Mouse (Mus musculus): ENCODE results near the gene Ralgapa1. TPM values are rescaled to one million over a fixed set of nuclear protein-coding genes. Genes with fewer than 3 reads are reported as not detected.
"Not testable (repeated sequence)": the region's sequence is repeated elsewhere in the genome, so short reads cannot be mapped to it uniquely, and the experiment has no call there.

Gene Ralgapa1
- total RNA-seq, 1 experiment from 2014 or later, result 53.3 TPM

DNA sequence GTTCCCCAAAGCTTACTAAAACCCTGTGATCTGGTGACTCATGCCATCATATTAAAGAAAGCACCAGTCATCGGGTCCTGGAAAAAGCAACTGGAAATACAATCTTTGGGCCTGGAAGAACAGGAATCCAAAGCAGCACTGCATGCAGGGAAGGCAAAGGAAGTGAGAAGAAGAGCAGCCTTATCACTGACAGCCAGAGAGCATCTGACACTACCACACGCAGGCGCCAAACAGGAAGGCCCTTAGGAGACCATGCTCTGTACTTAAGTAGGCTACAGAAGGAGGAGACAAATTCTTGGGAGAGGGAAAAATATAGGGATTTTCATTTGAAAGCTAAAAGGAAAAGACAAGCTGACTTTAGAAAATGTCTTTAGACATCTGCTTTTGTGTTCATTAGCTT is 216.6 kb downstream of the Ralgapa1 start:
- ATAC-seq (replicated peaks; ENCODE audit: low read depth, poor library complexity, severe bottlenecking), result no peak

DNA sequence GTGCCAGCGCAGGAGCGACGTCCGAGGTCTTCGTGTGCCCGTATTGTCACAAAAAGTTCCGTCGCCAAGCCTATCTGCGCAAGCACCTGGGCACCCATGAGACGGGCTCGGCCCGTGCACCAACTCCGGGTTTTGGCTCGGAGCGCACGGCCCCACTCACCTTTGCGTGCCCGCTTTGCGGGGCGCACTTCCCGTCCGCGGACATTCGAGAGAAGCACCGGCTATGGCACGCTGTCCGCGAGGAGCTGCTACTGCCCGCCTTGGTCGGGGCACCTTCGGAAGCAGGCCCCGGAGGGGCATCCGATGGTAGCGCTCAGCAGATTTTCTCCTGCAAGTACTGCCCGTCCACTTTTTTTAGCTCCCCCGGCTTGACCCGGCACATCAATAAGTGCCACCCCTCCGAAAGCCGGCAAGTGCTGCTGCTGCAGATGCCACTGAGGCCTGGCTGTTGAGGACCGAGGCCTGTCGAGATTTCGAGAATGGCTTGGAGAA is 220.4 kb downstream of the Ralgapa1 start:
- ATAC-seq (replicated peaks; ENCODE audit: low read depth, poor library complexity, severe bottlenecking), result 0 out of 2 replicates have a peak, but pooled peaks have one; percentile 26

DNA sequence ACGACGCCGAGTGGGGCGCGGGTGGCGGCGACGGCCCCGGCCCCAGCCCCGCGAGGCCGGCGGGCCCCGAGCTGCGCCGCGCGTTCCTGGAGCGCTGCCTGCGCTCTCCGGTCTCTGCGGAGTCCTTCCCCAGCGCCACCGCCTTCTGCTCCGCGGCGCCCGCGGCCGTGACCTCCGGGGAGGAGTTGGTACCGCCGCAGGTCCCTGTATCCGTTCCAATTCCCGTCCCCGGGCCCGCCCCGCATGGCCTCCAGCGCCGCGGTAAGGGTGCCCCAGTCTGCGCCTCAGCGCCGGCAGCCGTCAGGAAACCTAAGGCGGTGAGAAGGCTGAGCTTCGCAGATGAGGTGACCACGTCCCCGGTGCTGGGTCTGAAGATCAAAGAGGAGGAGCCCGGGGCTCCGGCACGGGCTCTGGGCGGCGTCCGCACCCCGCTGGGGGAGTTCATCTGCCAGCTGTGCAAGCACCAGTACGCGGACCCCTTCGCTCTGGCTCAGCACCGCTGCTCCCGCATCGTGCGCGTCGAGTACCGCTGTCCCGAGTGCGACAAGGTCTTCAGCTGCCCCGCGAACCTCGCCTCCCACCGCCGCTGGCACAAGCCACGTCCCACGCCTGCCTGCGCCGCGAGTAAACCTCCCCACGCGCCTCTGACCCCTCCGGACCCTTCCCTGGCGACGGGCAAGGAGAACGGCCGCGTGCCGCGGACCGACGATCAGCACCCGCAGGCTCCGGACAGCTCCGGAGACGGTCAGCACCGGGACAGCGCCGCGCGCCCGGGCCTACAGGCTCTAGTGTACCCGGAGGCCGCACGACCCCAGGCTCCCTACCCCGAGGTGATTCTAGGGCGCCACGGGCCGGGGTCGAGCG is 221.1 kb downstream of the Ralgapa1 start:
- ATAC-seq (replicated peaks; ENCODE audit: low read depth, poor library complexity, severe bottlenecking), result peak; percentile 90

DNA sequence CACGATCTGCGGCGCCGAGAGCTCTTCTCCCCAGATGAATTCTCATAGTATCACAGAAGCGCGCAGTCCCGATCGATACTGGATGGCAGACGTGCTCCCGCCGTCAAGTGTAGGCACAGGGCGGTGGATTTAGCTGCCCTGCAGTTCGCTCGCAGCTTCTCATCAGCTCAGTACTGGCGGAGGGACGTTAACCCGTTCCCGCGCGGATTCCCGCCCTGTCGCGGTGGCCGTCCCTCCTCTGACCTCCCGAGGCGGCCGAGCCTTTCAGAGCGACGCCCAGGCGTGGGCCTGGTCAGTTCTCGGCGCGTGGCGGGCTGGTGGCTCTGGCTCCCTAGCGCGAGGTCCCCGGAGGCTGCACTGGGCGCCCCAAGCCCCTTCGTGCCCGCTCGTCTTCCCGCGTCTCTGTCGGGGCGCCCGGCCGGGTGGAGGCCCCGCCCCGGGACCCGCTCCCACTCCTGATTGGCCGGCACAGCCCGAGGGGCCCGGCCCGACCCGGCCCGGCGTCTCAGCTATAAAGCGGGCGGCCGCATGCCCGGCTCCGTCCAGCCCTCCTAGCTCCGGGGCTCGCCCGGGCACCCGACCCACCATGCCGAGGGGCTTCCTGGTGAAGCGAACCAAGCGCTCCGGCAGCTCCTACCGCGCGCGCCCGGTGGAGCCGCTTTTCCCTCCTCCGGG is 221.9 kb downstream of the Ralgapa1 start, which contains the start of gene Insm2:
Insm2 (plus strand) TSS at position 541 of the 675 bp plus-strand sequence.
- 0 out of 2 replicates have a peak, but pooled peaks have one; percentile 1 for ATAC-seq (replicated peaks; ENCODE audit: low read depth, poor library complexity, severe bottlenecking)

DNA sequence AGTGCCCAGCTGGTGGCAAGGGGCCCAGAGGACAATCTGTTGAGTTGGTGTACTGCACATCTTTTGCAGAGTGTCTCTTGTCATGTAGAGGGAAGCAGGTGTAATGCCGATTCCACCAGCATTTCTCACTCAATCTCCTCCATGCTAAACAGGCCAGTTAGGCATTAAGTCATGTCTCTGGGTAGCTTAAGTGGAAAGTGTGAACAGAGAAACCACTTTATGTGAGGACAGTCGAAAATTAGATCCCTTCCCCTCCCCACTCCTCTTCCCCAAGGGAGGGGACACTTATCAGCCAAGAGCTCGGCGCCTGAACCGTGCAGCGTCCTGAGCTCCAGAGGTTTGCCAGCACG is 222.5 kb downstream of the Ralgapa1 start:
- ATAC-seq (replicated peaks; ENCODE audit: low read depth, poor library complexity, severe bottlenecking), result no peak

DNA sequence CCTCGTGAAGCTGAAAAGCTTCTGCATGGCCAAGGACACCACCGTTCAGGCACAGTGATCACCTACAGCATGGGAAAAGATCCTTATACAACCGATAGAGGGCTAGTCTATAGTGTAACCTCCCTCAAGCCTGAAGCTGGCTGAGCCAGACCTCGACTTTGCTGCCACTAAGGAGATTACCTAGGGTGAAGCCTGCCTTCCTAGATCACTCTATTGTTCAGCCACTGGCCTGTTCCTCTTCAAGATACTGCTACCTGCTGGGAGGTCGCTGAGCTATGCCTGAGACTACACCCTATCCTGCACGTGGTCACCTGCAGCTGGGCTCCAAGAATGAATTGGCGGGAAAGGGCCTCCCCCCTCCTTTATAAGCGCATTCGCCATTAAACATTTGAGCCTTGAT is 234.0 kb downstream of the Ralgapa1 start:
- not testable (repeated sequence) for ATAC-seq (replicated peaks; ENCODE audit: low read depth, poor library complexity, severe bottlenecking)

DNA sequence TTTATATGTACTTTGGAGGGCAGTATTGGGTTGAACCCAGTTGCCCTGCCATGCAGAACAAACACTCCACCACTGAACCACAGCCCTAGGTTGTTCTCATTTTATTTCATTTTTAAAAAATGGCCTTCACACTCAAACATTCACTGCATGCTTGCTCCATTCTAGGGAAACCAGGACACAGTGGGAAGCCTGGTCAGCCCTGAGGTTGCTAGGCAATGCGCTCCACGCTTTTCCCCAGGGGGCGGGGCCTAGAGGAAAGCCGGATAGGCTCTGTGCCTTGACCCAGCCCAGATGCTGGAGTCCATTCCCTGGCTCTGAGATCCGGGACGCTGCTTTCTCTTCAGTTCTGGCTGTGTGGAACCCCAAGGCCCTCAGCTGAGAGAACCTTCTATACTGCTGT is 247.2 kb downstream of the Ralgapa1 start:
- no peak for ATAC-seq (replicated peaks; ENCODE audit: low read depth, poor library complexity, severe bottlenecking)

DNA sequence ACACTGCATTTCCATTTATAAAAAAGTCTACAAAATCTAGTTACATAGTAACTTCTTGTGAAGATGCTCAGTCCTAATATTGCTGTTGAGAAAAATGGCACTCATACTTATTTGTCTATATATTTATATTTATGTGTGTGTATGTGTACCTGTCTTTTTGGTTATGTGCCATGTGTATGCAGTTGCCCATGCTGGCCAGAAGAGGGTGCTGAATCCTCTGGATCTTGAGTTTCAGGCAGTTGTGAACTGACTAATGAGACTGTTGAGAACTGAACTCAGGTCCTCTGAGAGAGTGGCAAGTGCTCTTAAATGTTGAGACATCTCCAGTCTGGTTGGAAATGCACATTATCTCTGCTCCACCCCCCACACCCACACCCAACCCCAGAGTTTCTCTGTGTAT is 247.9 kb downstream of the Ralgapa1 start:
- ATAC-seq (replicated peaks; ENCODE audit: low read depth, poor library complexity, severe bottlenecking), result no peak

DNA sequence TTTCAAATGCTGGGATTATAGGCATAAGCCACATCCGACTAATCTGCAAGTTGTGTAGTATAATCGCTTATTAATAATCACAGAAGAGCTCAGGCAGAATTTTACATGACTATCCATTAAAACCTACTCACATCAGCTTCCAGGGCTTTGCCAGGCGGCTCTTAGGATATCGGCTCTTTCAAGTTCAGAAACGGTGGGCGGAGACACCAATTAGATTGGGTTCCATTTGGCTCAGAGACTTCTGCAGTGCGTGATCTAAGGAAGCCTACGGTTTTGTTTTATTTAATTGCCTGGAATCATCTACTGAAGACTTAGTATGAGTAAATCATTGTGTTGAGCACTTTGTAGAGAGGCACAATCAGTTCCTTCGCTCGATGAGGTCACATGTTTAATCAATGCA is 249.3 kb downstream of the Ralgapa1 start:
- no peak for ATAC-seq (replicated peaks; ENCODE audit: low read depth, poor library complexity, severe bottlenecking)

DNA sequence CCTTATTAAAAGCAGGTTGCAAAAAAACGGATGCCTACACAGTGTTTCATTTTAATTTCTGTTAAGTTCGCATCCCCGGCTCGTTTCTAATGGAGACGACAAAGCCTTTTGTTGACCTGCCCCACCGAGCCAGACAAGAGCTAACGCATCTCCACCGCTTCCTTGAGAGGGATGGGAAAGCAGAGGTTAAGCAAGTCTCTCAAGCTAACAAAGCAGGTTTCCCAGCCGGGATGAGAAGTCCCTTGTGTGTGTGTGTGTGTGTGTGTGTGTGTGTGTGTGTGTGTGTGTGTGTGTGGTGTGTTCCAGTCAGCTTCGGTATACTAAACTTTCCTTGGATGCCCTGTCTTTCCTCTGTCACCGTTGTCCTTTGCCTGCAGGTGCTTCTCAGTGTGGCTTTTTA is 249.8 kb downstream of the Ralgapa1 start:
- ATAC-seq (replicated peaks; ENCODE audit: low read depth, poor library complexity, severe bottlenecking), result no peak

DNA sequence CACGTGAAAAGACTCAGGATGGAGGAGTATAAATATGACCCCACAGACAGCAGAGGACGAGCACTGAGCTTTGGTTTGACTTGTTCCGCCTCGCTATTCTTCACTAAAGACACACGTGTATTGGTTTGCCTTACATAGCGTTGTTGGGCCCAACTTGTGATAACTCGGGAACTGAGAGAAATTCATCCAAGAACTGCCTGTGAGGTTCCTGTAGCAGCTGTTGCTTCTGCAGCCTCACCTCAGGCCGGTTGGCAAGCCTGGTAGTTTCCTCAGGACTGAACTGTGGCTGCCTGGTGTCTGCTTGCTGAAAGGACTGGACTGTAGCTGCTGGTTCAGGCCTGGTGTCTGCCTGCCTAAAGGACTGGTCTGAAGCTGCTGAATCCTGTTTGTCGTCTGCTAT is 250.3 kb downstream of the Ralgapa1 start:
- no peak for ATAC-seq (replicated peaks; ENCODE audit: low read depth, poor library complexity, severe bottlenecking)

DNA sequence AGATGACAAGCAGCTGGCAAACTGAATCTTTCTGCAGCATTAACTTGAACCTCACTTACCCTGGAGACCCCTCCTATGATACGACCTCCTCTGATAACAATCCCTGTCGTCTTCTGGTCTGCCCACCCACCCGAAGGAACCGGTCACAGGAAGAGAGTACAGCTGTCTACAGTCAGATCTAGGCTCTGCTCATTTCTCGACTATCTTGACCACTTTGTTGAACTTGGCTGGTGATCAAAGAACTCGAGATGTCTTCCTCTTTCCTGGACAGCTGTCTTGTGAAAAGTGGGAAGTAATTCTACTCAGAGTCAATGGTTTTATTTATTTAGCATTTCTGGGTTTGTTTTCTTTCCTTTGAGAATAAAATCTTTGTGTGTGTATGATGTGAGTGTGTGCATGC is 251.3 kb downstream of the Ralgapa1 start:
- peak; percentile 56; the same call in 1 of the 2 replicates for ATAC-seq (replicated peaks; ENCODE audit: low read depth, poor library complexity, severe bottlenecking)

DNA sequence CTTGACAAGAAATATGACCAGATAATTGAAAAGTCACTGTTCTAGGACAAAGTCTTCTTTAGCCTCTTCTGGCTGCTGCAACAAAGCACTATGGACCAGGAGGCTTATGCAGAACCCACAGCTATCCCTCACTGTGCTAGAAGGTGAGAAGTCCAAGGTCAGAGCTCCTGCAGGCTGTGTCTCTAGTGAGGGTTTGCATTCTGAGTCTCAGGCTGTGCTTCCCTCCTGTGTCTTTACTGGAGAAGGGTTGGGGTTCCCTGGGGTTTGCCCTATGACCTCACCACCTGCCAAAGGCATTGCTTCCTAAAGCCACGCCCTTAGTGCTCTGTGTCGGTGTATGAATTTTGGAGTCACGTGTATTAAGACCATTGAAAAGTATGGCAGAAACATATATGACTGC is 252.5 kb downstream of the Ralgapa1 start:
- ATAC-seq (replicated peaks; ENCODE audit: low read depth, poor library complexity, severe bottlenecking), result no peak

DNA sequence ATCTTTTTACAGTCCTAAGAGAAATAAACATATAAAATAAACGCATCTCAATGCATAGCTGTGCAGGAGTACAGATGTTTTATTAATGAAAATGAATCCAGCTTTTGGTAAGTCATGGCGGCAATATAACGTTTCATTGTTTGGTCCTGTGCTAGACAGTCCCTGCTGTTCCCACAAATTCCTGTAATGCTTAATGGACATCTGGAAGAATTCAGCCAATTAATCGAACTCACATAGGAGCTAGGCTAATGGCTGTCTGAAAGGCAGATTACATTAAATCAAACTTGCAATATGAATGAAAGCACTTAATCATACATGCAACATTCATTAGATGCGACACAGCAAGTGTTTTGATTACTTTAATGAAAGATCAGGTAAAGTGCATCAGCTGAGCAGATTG is 254.1 kb downstream of the Ralgapa1 start:
- ATAC-seq (replicated peaks; ENCODE audit: low read depth, poor library complexity, severe bottlenecking), result no peak

DNA sequence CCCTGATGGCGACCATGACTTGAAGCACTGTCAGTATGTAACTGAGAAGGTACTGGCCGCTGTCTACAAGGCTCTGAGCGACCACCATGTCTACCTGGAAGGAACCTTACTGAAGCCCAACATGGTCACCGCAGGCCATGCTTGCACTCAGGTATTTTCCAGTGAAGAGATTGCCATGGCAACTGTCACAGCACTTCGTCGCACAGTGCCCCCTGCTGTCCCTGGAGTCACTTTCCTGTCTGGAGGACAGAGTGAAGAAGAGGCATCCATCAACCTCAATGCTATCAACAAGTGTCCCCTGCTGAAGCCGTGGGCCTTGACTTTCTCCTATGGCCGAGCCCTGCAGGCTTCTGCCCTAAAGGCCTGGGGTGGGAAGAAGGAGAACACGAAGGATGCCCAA is 255.1 kb downstream of the Ralgapa1 start:
- ATAC-seq (replicated peaks; ENCODE audit: low read depth, poor library complexity, severe bottlenecking), result no peak

DNA sequence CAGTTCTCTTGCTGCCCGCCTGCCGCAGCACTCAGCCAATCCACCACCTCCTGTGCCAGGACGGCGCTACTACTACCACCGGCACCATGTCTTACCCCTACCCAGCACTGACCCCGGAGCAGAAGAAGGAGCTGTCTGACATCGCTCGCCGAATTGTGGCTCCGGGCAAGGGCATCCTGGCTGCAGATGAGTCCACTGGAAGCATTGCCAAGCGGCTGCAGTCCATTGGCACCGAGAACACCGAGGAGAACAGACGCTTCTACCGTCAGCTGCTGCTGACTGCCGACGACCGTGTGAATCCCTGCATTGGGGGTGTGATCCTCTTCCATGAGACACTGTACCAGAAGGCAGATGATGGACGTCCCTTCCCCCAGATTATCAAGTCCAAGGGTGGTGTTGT is 255.8 kb downstream of the Ralgapa1 start, which contains the start of gene Aldoart2:
Aldoart2 (plus strand) TSS at position 34 of the 400 bp plus-strand sequence.
- ATAC-seq (replicated peaks; ENCODE audit: low read depth, poor library complexity, severe bottlenecking), result no peak

DNA sequence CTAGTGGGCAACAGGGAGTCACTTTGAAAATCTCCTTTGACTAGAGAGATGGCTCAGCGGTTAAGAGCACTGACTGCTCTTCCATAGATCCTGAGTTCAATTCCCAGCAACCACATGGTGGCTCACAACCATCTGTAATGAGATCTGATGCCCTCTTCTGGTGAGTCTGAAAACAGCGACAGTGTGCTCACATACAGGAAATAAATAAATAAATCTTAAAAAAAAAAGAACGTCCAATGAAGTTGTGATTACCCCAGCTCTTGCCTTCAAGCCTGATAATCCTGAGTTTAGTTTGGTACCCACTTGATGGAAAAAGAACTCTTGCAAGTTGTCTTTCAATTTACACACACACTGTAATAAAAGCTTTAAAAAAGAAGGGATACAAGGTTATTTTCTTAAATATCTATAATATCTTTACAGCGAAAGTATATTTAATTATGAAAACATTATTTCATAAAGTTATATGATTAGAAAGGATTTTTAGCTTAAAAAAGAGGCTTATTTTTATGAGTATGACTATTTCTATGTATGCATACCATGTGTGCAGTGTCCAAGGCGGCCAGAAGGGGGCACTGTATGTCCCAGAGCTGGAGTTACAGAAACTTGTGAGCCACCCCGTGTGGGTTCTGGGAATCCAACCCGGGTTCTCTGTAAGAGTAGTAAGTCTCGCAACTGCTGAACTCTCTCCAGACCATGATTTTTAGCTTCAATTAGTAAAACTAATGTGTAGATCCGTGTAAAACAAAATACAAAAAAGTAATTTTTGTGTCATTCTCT is 256.6 kb downstream of the Ralgapa1 start:
- no peak for ATAC-seq (replicated peaks; ENCODE audit: low read depth, poor library complexity, severe bottlenecking)

DNA sequence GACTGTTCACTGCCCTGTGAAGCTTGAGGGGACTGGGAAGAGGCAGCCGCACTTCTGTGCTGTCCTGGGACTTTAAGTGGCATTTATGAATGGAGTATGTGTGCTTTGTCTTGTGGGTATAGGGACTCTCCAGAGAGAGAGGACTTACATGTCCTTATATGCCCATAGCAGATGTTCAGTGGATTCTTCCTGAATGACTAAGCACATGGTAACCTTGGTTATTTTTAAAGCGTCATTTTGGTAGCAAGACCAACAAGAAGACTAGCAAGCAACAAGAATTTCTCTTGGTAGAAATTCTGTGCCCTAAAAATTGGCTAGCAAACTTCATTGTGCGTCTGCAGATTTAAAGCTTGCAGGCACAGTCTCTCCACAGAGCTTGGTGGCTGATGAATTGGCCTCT is 257.2 kb downstream of the Ralgapa1 start:
- no peak for ATAC-seq (replicated peaks; ENCODE audit: low read depth, poor library complexity, severe bottlenecking)

DNA sequence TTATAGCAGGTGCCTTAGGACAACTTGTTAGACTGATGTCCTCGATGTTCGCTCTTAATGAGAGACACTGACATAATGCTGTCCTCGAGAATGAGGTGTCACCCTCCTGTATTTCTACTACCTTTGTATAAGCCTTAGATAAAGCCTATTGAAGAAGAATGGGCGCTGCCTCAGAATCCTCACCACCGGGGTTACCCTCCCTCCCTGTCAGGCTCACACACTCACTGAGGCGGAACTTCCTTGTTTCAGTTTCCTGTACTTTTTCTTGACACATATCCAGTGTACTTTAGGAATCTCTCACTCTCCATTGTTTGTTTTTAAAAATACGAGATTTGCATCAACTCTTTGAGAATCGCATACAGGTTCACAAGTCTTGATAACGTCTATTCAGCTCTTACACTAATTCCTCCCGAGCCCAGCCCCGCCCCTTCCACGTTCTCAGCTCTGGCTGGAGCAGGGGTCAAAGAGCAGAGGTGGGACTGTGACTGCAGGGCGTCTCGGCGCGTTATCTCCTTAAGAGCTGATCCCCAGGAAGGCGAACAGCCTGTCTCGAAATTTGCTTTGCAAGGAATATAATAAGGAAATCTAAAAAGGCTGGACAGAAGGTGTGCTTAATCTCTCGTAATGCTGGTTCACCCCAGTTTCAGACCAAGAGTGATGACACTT is 260.8 kb downstream of the Ralgapa1 start:
- ATAC-seq (replicated peaks; ENCODE audit: low read depth, poor library complexity, severe bottlenecking), result peak; percentile 85; the same call in 1 of the 2 replicates

Measured in common myeloid progenitor, adult 5-6 weeks (primary cell).